Mouse (Mus musculus) midbrain, embryonic 13.5 days (tissue): Measurements from ENCODE around the gene Rbck1. TPM values are rescaled to one million over a fixed set of nuclear protein-coding genes. Genes with fewer than 3 reads are reported as not detected.

Experiments
- ATAC-seq: fragments of 200-750 bp; cut with Nextera tagmentation; 2 replicates; pipeline ENCODE4 v1.8.0; 2017; ENCODE audit warnings: mild to moderate bottlenecking, moderate TSS enrichment, moderate library complexity
- H3K27ac ChIP-seq: fragments of 300-500 bp; sonication (generic); 2 replicates; pipeline ENCODE4 v1.5.1; 2015; ENCODE audit warnings: inconsistent platforms, mild to moderate bottlenecking, moderate library complexity
- H3K27me3 ChIP-seq: fragments of 300-500 bp; sonication (generic); 2 replicates; pipeline ENCODE4 v1.6.1; 2015; ENCODE audit warnings: mild to moderate bottlenecking, inconsistent platforms
- H3K36me3 ChIP-seq: fragments of 300-500 bp; sonication (generic); 2 replicates; pipeline ENCODE4 v1.6.1; 2015; ENCODE audit warnings: mild to moderate bottlenecking, inconsistent platforms
- H3K4me1 ChIP-seq: fragments of 300-500 bp; sonication (generic); replicated peaks from 2 replicates; pipeline ENCODE4 v1.6.1; 2015; ENCODE audit warnings: inconsistent platforms
- H3K4me2 ChIP-seq: fragments of 300-500 bp; sonication (generic); replicated peaks from 2 replicates; pipeline ENCODE4 v1.6.1; 2015; ENCODE audit warnings: moderate library complexity, mild to moderate bottlenecking, inconsistent platforms
- H3K4me3 ChIP-seq: fragments of 300-500 bp; sonication (generic); replicated peaks from 2 replicates; pipeline ENCODE4 v1.5.1; 2015; ENCODE audit warnings: mild to moderate bottlenecking, inconsistent platforms
- H3K9ac ChIP-seq: fragments of 300-500 bp; sonication (generic); replicated peaks from 2 replicates; pipeline ENCODE4 v1.6.1; 2015; ENCODE audit warnings: mild to moderate bottlenecking, inconsistent platforms
- H3K9me3 ChIP-seq: fragments of 300-500 bp; sonication (generic); 2 replicates; pipeline ENCODE4 v1.6.1; 2016; ENCODE audit warnings: mild to moderate bottlenecking, inconsistent platforms
- WGBS: fragments of 180-500 bp; shearing (Covaris S2); methylation state at CpG from one replicate; pipeline ENCODE4 v1.1.7; 2015; 5-methylcytosine and 5-hydroxymethylcytosine counted together
- polyA plus RNA-seq: library from polyadenylated mRNA; unstranded; fragments of >200 nt; fragmentation: Nextera tagmentation; extraction: Ambion mirVana; gene quantifications from 2 replicates; pipeline ENCODE4 v1.2.1, GENCODE M21; 2015

The Rbck1 gene
- polyA plus RNA-seq, 1 experiment from 2014 or later: 108 TPM

DNA sequence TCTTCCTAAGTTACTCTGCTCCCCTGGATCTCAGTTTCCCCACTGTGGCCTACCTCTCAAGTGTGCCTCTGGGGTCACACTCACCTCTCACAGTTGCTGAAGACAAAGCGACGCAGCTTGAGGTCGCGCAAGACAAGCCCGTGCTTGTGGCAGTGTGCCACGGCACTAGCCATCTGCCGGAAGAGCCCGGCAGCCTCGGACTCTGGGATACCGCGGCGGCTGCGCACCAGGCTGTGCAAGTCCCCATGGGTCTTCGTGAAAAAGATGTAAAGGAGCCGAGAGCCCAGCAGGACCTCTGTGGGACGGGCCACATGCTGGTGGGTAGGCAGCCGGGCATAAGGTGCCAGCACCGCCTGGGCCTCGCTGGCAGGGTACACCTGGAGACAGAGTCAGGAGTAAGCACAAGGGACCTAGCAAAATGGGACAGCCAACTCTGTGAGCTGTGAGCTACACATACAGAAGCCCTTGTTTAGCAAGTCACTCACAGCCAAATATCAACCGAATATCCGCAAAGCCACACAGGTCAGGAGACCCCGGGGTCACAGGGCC, 7.3 kb upstream of the Rbck1 start:
- no peak for ATAC-seq
- H3K4me2 ChIP-seq: no peak overlapping the region
- H3K36me3 ChIP-seq: no peaks in the 10 kb centered on the region
- peaks cover 8% of the 10 kb centered on the region for H3K27me3 ChIP-seq
- H3K4me3 ChIP-seq: no peak overlapping the region
- 90% methylated on average over 22 of the region's 22 CpGs for WGBS
- no peak overlapping the region for H3K27ac ChIP-seq
- H3K9ac ChIP-seq: no peak overlapping the region
- peaks cover 17% of the 10 kb centered on the region for H3K4me1 ChIP-seq
- H3K9me3 ChIP-seq: no peaks in the 10 kb centered on the region

DNA sequence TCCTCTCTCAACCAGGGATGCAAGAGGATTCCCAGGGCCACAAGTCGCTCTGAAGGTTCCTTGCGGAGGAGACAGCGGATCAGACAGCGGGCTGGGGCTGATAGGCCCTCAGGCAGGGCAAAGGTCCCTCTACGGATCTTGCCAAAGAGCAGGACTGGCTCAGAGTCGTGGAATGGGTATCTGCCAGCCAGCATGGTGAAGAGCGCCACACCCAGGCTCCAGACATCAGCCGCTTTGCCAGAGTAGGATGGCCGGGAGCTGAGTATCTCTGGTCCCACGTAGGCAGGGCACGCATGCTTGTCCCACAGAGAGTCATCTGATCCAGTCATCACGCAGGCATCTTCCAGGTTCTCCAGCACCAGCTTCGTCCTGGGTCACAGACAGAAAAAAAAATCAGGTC, 5.9 kb upstream of the Rbck1 start:
- Histone ChIP-seq H3K36me3 (no peaks in the 10 kb centered on the region), H3K27ac (no peak overlapping the region), H3K27me3 (0 out of 2 replicates have a peak, but pooled peaks cover 4% of the 10 kb centered on the region), H3K9ac (no peak overlapping the region), H3K9me3 (no peaks in the 10 kb centered on the region), H3K4me2 (no peak overlapping the region), H3K4me3 (no peak overlapping the region), H3K4me1 (0 out of 2 replicates have a peak, but pooled peaks cover 5% of the 10 kb centered on the region)
- WGBS: 86% methylated on average over 13 of the region's 13 CpGs
- ATAC-seq: no peak

DNA sequence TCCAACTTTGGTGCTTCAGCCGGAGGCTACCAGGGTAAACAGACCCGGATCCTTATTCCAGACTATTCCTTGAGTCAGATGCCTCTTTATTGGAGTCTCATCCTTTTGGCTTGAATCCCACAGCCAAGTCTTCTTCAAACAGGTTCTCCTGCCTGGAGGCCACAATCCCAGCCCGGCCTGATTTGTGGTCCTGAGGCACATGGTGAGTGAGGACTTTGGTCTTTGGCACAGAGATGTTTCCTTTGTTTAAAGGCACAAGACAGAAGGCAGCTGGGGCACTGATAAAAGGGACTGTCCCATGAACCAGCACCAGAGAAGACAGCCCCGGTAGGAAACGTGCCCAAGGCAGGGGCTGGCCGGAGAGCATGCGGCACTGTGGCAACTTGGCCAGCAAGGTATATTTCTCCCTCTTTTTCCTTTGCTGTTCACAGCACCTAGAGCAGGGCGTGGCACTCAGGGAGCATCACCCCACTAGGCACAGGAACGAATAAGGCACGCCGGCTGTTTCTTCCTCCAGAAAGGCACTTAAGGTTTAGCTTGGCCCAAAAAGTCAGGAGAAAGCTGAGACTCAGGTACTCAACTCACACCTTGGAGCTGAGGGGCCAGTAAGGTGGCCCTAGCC, 5.2 kb upstream of the Rbck1 start:
- H3K27ac ChIP-seq: no peak overlapping the region
- 0 out of 2 replicates have a peak, but pooled peaks cover 4% of the 10 kb centered on the region for H3K27me3 ChIP-seq
- H3K9me3 ChIP-seq: no peaks in the 10 kb centered on the region
- H3K4me3 ChIP-seq: no peak overlapping the region
- H3K36me3 ChIP-seq: no peaks in the 10 kb centered on the region
- H3K4me2 ChIP-seq: no peak overlapping the region
- 88% methylated on average over 11 of the region's 11 CpGs for WGBS
- H3K9ac ChIP-seq: no peak overlapping the region
- no peak for ATAC-seq
- H3K4me1 ChIP-seq: peaks cover 2% of the 10 kb centered on the region; the same call in 1 of the 2 replicates

DNA sequence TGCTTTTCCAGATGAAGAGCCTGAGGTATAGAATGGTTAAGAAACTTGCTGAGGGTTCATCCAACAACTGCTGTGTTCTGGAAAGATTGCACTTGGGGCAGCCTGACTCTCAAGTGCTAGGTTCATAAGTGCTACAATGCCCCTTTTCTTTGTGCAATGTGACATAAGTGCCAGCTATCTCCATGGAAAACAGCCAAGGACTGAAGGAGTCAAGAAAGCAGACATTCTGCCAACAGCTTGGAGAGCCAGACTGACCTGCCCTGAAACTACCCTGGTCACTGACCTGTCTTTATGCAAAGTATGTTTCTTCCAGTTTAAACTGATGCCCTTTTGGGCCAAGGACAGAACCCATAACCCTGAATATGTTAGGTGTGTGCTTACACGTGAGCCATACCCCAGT, 4.4 kb upstream of the Rbck1 start:
- no peak for ATAC-seq
- no peak overlapping the region for H3K27ac ChIP-seq
- WGBS: 73% methylated on average over 1 of the region's 1 CpGs
- H3K27me3 ChIP-seq: 0 out of 2 replicates have a peak, but pooled peaks cover 4% of the 10 kb centered on the region
- no peak overlapping the region for H3K9ac ChIP-seq
- H3K9me3 ChIP-seq: no peaks in the 10 kb centered on the region
- no peaks in the 10 kb centered on the region for H3K36me3 ChIP-seq
- no peak overlapping the region for H3K4me3 ChIP-seq
- H3K4me2 ChIP-seq: no peak overlapping the region
- peaks cover 4% of the 10 kb centered on the region for H3K4me1 ChIP-seq

DNA sequence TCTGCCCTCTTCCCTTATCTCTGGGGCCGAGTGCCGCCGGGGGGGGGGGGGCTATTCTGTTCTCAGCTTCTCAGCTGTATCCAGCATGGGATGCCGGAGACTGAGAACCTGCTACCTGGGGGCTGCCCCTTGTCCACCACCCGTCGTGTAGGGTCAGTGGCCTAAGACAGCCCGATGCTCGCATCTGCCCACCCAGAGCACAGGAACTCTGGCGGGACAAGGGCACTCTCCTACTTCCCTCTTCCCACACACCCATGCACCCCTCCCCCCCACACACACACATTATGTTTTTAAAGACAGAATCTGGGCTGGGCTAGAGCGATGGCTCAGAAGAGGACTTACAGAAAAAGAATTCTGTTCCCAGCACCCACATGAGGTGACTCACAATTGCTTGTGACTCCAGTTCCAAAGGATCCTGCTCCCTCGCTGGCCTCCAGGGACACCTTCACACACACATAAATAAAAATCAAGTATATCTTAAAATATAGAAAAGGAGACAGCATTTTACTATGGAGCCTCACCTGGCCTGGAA, 2.9 kb upstream of the Rbck1 start:
- no peak for ATAC-seq
- WGBS: 48% methylated on average over 9 of the region's 11 CpGs
- no peak overlapping the region for H3K4me2 ChIP-seq

DNA sequence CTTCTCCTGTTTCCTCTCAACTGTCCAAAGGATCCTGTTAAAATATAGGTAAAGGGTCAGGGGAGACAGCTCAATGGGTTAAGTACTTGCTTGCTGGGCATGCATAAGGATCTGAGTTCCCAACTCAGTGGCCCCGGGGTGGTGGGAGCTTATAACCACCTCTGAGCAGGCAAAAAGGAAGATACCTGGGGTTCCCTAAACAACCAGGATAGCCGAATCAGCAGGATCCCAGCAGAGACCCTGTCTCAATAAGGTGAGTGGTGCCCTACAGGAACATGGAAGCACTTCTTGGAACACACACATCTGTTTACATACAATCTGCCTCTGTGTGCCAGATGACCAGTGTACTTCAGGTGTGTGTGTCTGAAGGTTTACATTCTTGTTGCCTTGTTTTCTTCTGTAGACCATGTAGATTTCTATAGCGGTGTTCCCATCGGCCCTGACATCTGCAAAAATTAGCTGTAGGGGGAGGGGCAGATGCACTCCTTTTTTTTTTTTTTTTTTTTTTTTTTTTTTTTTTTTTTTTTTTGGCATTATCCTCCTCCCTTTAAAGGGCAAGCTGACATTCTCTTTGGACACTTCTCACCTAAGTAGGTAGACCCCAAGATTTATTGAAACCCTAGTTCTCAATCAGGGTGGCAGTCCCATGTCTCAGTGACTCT, 1.0 kb upstream of the Rbck1 start:
- no peak overlapping the region for H3K4me3 ChIP-seq
- no peaks in the 10 kb centered on the region for H3K9me3 ChIP-seq
- 84% methylated on average over 4 of the region's 4 CpGs for WGBS
- 0 out of 2 replicates have a peak, but pooled peaks cover 4% of the 10 kb centered on the region for H3K27me3 ChIP-seq
- H3K27ac ChIP-seq: no peak overlapping the region
- ATAC-seq: no peak
- peaks cover 26% of the 10 kb centered on the region for H3K4me1 ChIP-seq
- H3K4me2 ChIP-seq: no peak overlapping the region
- peaks cover 10% of the 10 kb centered on the region for H3K36me3 ChIP-seq
- no peak overlapping the region for H3K9ac ChIP-seq

More for the DNA sequence above, 2.9 kb upstream of the Rbck1 start:
- no peaks in the 10 kb centered on the region for H3K9me3 ChIP-seq
- H3K27ac ChIP-seq: no peak overlapping the region
- H3K4me3 ChIP-seq: no peak overlapping the region
- H3K27me3 ChIP-seq: 0 out of 2 replicates have a peak, but pooled peaks cover 4% of the 10 kb centered on the region
- no peak overlapping the region for H3K9ac ChIP-seq
- H3K36me3 ChIP-seq: no peaks in the 10 kb centered on the region
- H3K4me1 ChIP-seq: peaks cover 19% of the 10 kb centered on the region

DNA sequence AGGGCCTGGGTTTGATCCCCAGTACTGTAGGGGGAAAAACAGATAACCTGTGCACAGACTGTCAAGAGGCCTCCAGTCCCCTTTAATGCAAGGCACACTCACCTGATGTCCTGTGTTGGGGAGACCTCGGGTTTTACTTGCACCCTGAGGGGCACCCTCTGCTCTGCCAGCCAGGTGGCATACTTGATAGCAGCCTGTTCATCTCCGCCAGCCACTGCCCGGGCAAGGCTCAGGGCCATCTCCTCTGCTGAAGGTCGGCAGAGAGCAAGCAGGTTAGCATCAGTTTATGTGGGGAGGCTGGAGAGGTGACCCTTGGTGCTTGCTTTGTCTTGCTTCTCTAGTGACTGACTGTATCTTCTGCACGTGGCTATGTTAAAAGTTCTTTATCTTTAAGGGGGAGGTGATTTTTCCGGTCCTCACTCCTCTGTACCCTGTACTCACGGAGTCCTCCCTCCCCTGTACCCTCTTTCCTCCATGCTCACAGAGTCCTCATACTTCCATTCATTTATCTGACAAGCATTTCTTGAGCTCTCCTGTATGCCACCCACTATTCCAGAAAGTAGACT, 1.5 kb downstream of the Rbck1 start:
- H3K9me3 ChIP-seq: no peaks in the 10 kb centered on the region
- H3K4me1 ChIP-seq: peaks cover 26% of the 10 kb centered on the region
- peak overlapping the region; percentile 84; the same call in 1 of the 2 replicates for H3K9ac ChIP-seq
- 0 out of 2 replicates have a peak, but pooled peaks cover 4% of the 10 kb centered on the region for H3K27me3 ChIP-seq
- WGBS: 75% methylated on average over 7 of the region's 7 CpGs
- H3K36me3 ChIP-seq: peaks cover 35% of the 10 kb centered on the region
- no peak for ATAC-seq
- peak overlapping the region; percentile 91 for H3K4me2 ChIP-seq
- no peak overlapping the region for H3K27ac ChIP-seq
- peak overlapping the region; percentile 63 for H3K4me3 ChIP-seq

DNA sequence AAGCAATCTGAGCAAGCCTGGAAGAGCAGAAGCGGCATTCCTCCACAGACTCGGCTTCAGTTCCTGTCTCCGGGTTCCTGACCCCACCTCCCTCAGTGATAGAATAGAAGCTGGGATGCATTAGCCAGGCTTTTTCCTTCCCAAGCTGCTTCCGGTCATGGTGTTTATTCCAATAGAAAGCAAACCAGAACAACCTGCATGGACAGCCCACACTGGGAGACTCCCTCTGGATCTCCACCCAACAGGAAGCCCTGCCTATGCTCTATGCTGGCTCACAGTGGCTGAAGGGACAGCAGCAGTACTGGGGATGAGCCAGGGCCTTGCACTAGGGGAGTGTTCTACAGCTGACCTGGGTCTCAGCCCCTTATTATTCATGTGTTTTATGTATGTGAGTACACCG, 4.5 kb downstream of the Rbck1 start:
- WGBS: 92% methylated on average over 5 of the region's 5 CpGs
- Histone ChIP-seq H3K4me2 (no peak overlapping the region), H3K27me3 (no peaks in the 10 kb centered on the region), H3K9ac (no peak overlapping the region), H3K9me3 (no peaks in the 10 kb centered on the region), H3K27ac (no peak overlapping the region), H3K4me1 (peaks cover 26% of the 10 kb centered on the region), H3K4me3 (no peak overlapping the region), H3K36me3 (peaks cover 64% of the 10 kb centered on the region)
- ATAC-seq: no peak

DNA sequence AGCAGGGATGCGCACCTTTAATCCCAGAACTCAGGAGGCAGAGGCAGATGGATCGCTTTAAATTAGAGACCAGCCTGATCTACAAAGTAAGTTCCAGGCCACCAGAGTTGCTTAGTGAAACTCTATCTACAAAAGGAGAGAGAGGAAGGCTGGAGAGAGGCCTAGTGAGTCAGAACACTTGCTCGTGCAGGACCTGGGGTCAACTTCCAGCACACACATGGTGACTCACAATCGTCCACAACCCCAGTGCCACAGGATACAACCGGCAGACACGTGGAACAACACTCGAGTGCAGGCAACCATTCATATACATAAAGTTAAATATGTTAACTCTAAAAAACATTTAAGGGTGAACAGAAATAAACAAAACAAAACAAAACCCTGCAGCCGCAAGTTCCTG, 5.8 kb downstream of the Rbck1 start:
- Histone ChIP-seq H3K27me3 (no peaks in the 10 kb centered on the region), H3K4me3 (no peak overlapping the region), H3K4me2 (no peak overlapping the region), H3K9ac (no peak overlapping the region), H3K36me3 (peaks cover 77% of the 10 kb centered on the region), H3K9me3 (no peaks in the 10 kb centered on the region), H3K4me1 (peaks cover 20% of the 10 kb centered on the region), H3K27ac (no peak overlapping the region)
- ATAC-seq: no peak
- 89% methylated on average over 8 of the region's 8 CpGs for WGBS

DNA sequence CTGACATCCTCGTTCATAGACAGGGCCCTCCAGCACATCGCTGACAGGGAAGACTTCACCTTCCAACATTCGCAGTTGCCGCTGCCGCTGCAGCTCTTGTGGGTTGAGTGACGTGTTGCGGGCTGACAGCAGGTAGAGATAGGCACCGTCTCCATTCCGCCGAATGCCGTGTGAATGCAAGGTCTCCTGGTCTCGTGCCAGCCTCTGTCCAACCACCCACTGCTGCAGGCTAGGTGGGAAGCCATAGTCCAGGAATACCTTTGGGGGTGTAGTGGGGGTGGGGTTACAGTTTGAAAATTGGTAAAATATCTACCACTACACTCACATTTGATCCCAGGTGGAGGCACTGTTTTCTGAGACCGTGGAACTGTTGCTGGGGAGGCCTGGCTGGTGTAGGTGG, 6.3 kb downstream of the Rbck1 start:
- H3K36me3 ChIP-seq: peaks cover 82% of the 10 kb centered on the region

DNA sequence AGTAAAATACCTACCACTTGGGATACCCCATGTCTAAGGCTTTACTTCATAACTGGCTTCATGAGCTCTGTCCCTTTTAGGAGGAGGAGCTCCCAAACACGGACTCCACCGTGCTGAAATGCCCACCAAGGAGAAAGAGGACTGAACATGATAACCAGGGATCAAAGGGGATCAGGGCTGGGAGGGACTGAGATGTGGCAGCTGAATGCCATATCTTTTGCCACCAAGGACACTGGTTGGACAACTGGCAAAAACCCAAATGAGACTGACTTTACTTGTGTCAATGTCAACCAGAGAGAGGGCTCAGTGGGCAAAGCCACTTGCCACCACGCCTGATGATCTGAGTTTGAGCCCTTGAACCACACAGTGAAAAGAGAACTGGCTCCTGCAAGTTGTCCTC, 7.6 kb downstream of the Rbck1 start:
- Histone ChIP-seq H3K36me3 (peaks cover 94% of the 10 kb centered on the region), H3K9ac (no peak overlapping the region), H3K4me3 (no peak overlapping the region), H3K27me3 (no peaks in the 10 kb centered on the region), H3K27ac (no peak overlapping the region), H3K9me3 (no peaks in the 10 kb centered on the region), H3K4me1 (0 out of 2 replicates have a peak, but pooled peaks cover 2% of the 10 kb centered on the region), H3K4me2 (no peak overlapping the region)
- WGBS: 95% methylated on average over 3 of the region's 3 CpGs
- no peak for ATAC-seq

More for the DNA sequence above, 6.3 kb downstream of the Rbck1 start:
- H3K4me1 ChIP-seq: peaks cover 15% of the 10 kb centered on the region
- no peaks in the 10 kb centered on the region for H3K27me3 ChIP-seq
- H3K27ac ChIP-seq: no peak overlapping the region
- no peak overlapping the region for H3K9ac ChIP-seq
- H3K4me2 ChIP-seq: no peak overlapping the region
- no peaks in the 10 kb centered on the region for H3K9me3 ChIP-seq
- WGBS: 94% methylated on average over 13 of the region's 13 CpGs
- no peak for ATAC-seq
- H3K4me3 ChIP-seq: no peak overlapping the region

DNA sequence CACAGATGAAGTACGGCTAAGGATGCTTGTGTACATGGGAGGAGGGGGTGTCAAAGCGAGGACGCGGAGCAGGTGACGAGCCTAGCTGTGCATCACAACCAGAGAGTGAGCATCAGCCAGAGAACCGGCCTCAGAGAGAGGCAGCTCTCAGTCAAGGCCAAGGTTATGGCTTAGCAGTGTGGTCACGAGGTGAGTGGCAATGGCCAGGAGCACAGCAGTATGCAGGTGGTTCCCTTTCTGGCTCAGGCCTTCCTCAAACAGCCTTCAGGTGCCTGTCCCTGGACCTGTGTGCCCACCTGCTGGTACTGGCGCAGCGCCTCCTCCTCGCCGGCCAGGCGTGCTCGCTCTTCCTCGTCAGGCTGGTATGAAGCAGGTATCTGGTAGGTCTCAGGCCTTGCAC, 8.5 kb downstream of the Rbck1 start:
- no peaks in the 10 kb centered on the region for H3K4me1 ChIP-seq
- H3K36me3 ChIP-seq: peaks cover 97% of the 10 kb centered on the region
- no peak overlapping the region for H3K4me3 ChIP-seq
- no peak overlapping the region for H3K27ac ChIP-seq
- no peaks in the 10 kb centered on the region for H3K9me3 ChIP-seq
- no peak overlapping the region for H3K9ac ChIP-seq
- H3K4me2 ChIP-seq: no peak overlapping the region
- 98% methylated on average over 14 of the region's 14 CpGs for WGBS
- no peak for ATAC-seq
- H3K27me3 ChIP-seq: no peaks in the 10 kb centered on the region
